Mouse (Mus musculus): ENCODE measurements around the gene Cacng8. TPM values are rescaled to one million over a fixed set of nuclear protein-coding genes. Genes with fewer than 3 reads are reported as not detected.

The Cacng8 gene
- total and polyA plus RNA-seq, 3 experiments = 5.6 to 9.2 TPM; not detected in 1

- Histone ChIP-seq H3K36me3 (ENCODE audit: control insufficient read depth in 1 of 2, insufficient read depth in 2 of 2, low read length in 2 of 2) (no peaks in the 10 kb centered on the region; a peak in 1 of 4 replicates), H3K27ac (ENCODE audit: control insufficient read depth, low read depth, low read length) (no peak overlapping the region), H3K4me1 (ENCODE audit: control insufficient read depth in 1 of 2, insufficient read depth in 2 of 2, low read length in 2 of 2) (peaks cover 0 to 6% of the 10 kb centered on the region in 2 experiments; a peak in 2 of 4 replicates), H3K9me3 (replicated peaks; ENCODE audit: insufficient read depth, low read length) (no peaks in the 10 kb centered on the region), H3K27me3 (ENCODE audit: control insufficient read depth in 1 of 2, insufficient read depth in 2 of 2, low read length in 2 of 2) (no peaks in the 10 kb centered on the region; a peak in 1 of 4 replicates), H3K4me3 (ENCODE audit: control insufficient read depth in 1 of 2, insufficient read depth in 1 of 2, low read depth in 2 of 2, low read length in 2 of 2) (no peak overlapping the region), H3K9ac (ENCODE audit: control insufficient read depth, low read depth, low read length, poor library complexity, severe bottlenecking) (no peak overlapping the region), H3K79me2 (ENCODE audit: control insufficient read depth, insufficient read depth, low read length, poor library complexity) (no peaks in the 10 kb centered on the region)
- no peak for TF ChIP-seq BHLHE40 (IDR thresholded peaks at IDR 0.05; ENCODE audit: borderline replicate concordance, low read depth, low read length)
- TF ChIP-seq HCFC1 (IDR thresholded peaks at IDR 0.05; ENCODE audit: low read depth, low read length) = no peak
- no peak for TF ChIP-seq POLR2AphosphoS2 (IDR thresholded peaks at IDR 0.05; ENCODE audit: low read length)
- no peak for TF ChIP-seq UBTF (IDR thresholded peaks at IDR 0.05; ENCODE audit: borderline replicate concordance, insufficient read depth, low read depth, low read length)
- TF ChIP-seq GATA1 (IDR thresholded peaks at IDR 0.05; ENCODE audit: low read depth, low read length) = no peak
- TF ChIP-seq USF2 (IDR thresholded peaks at IDR 0.05; ENCODE audit: borderline replicate concordance in 1 of 2, insufficient read depth in 1 of 2, low read depth in 1 of 2, low read length in 2 of 2) = no peak
- no peak for TF ChIP-seq MAFK (IDR thresholded peaks at IDR 0.05; ENCODE audit: borderline replicate concordance, low read depth, low read length)
- no peak for TF ChIP-seq TCF12 (IDR thresholded peaks at IDR 0.05; ENCODE audit: low read depth, low read length)
- DNase-seq (ENCODE audit: low read depth, low spot score) = no peak
Observed at GRCm38 (mm10) chr7:3440526-3440925, 50.0 kb downstream of the Cacng8 start.

GRCm38 (mm10) chr7:3442476-3443062, 52.1 kb downstream of the Cacng8 start:
- Histone ChIP-seq H3K36me3 (ENCODE audit: control insufficient read depth in 1 of 2, insufficient read depth in 2 of 2, low read length in 2 of 2) (no peaks in the 10 kb centered on the region; a peak in 1 of 4 replicates), H3K9me3 (replicated peaks; ENCODE audit: insufficient read depth, low read length) (no peaks in the 10 kb centered on the region), H3K27ac (ENCODE audit: control insufficient read depth, low read depth, low read length) (no peak overlapping the region), H3K79me2 (ENCODE audit: control insufficient read depth, insufficient read depth, low read length, poor library complexity) (no peaks in the 10 kb centered on the region), H3K9ac (ENCODE audit: control insufficient read depth, low read depth, low read length, poor library complexity, severe bottlenecking) (no peak overlapping the region), H3K4me3 (ENCODE audit: control insufficient read depth in 1 of 2, insufficient read depth in 1 of 2, low read depth in 2 of 2, low read length in 2 of 2) (no peak overlapping the region), H3K27me3 (ENCODE audit: control insufficient read depth in 1 of 2, insufficient read depth in 2 of 2, low read length in 2 of 2) (no peaks in the 10 kb centered on the region; a peak in 1 of 4 replicates), H3K4me1 (ENCODE audit: control insufficient read depth in 1 of 2, insufficient read depth in 2 of 2, low read length in 2 of 2) (peaks cover 0 to 6% of the 10 kb centered on the region in 2 experiments; a peak in 2 of 4 replicates)
- no peak for TF ChIP-seq CHD2 (IDR thresholded peaks at IDR 0.05; ENCODE audit: low read length)
- TF ChIP-seq ETS1 (IDR thresholded peaks at IDR 0.05; ENCODE audit: low read depth, low read length) = no peak
- TF ChIP-seq TCF12 (IDR thresholded peaks at IDR 0.05; ENCODE audit: low read depth, low read length) = peak; percentile 33; the same call in 1 of the 2 replicates
- no peak for TF ChIP-seq MXI1 (IDR thresholded peaks at IDR 0.05; ENCODE audit: low read depth, low read length)
- no peak for TF ChIP-seq E2F4 (IDR thresholded peaks at IDR 0.05; ENCODE audit: borderline replicate concordance, low read depth, low read length)
- no peak for TF ChIP-seq ZKSCAN1 (IDR thresholded peaks at IDR 0.05; ENCODE audit: low read depth, low read length)
- no peak for TF ChIP-seq MAFK (IDR thresholded peaks at IDR 0.05; ENCODE audit: borderline replicate concordance, low read depth, low read length)
- TF ChIP-seq NELFE (IDR thresholded peaks at IDR 0.05; ENCODE audit: low read depth, low read length) = no peak
- no peak for TF ChIP-seq SMC3 (IDR thresholded peaks at IDR 0.05; ENCODE audit: low read depth, low read length)
- no peak for TF ChIP-seq ZNF384 (IDR thresholded peaks at IDR 0.05; ENCODE audit: low read depth, low read length)
- no peak for TF ChIP-seq JUND (IDR thresholded peaks at IDR 0.05; ENCODE audit: low read depth, low read length)
- peak; percentile 36; the same call in 1 of the 2 replicates for TF ChIP-seq TBP (IDR thresholded peaks at IDR 0.05; ENCODE audit: low read depth, low read length)
- TF ChIP-seq CHD1 (IDR thresholded peaks at IDR 0.05; ENCODE audit: low read depth, low read length) = no peak
- no peak for TF ChIP-seq NRF1 (IDR thresholded peaks at IDR 0.05; ENCODE audit: insufficient read depth, low read depth, low read length, poor library complexity, severe bottlenecking)
- TF ChIP-seq KAT2A (conservative IDR thresholded peaks at IDR 0.05; ENCODE audit: low read depth, low read length) = no peak
- no peak for TF ChIP-seq RAD21 (IDR thresholded peaks at IDR 0.05; ENCODE audit: low read depth, low read length)
- no peak for TF ChIP-seq MAZ (IDR thresholded peaks at IDR 0.05; ENCODE audit: low read depth, low read length)
- TF ChIP-seq POLR2AphosphoS5 (IDR thresholded peaks at IDR 0.05; ENCODE audit: borderline replicate concordance, low read depth, low read length) = no peak
- TF ChIP-seq EP300 (IDR thresholded peaks at IDR 0.05; ENCODE audit: low read depth in 1 of 2, low read length in 2 of 2) = peak in 1 of 2 experiments; percentile 52; a peak in 1 of 4 replicates
- TF ChIP-seq CTCF (IDR thresholded peaks at IDR 0.05 in 2 of 3, conservative IDR thresholded peaks at IDR 0.05 in 1 of 3; ENCODE audit: control insufficient read depth in 1 of 3, insufficient read depth in 1 of 3, low read depth in 2 of 3, low read length in 3 of 3, poor library complexity in 1 of 3, severe bottlenecking in 1 of 3) = no peak
- no peak for TF ChIP-seq GABPA (IDR thresholded peaks at IDR 0.05; ENCODE audit: low read depth, low read length)
- DNase-seq (ENCODE audit: low read depth, low spot score) = peak; percentile 87

Measured in MEL (cell line).